Mouse (Mus musculus) C2C12 (cell line): Measurements from ENCODE around the gene Gm867. TPM values are rescaled to one million over a fixed set of nuclear protein-coding genes. Genes with fewer than 3 reads are reported as not detected.

Experiments used
- H3K27me3 ChIP-seq: one replicate; pipeline ENCODE4 v1.6.1; 2011; ENCODE audit not compliant: control insufficient read depth, insufficient read depth, insufficient read length
- H3K36me3 ChIP-seq: one replicate; pipeline ENCODE4 v1.6.1; 2011; ENCODE audit not compliant: control insufficient read depth, insufficient read depth
- H3K4me3 ChIP-seq: one replicate; pipeline ENCODE4 v1.5.1; 2011; ENCODE audit warnings: mild to moderate bottlenecking, control low read depth; ENCODE audit not compliant: poor library complexity, insufficient read depth, severe bottlenecking
- H3K79me2 ChIP-seq: one replicate; pipeline ENCODE4 v1.6.1; 2011; ENCODE audit not compliant: control insufficient read depth, insufficient read depth
- H3K79me3 ChIP-seq: one replicate; pipeline ENCODE4 v1.6.1; 2011; ENCODE audit warnings: low read depth, control low read depth
- H3ac ChIP-seq: one replicate; pipeline ENCODE3; 2011; ENCODE audit warnings: low read depth; ENCODE audit not compliant: control insufficient read depth, insufficient read length
- CEBPB ChIP-seq: IDR thresholded peaks from one replicate; pipeline ENCODE4 v1.6.1; 2011; ENCODE audit warnings: low read depth, mild to moderate bottlenecking, control low read depth, moderate library complexity
- CTCF ChIP-seq: IDR thresholded peaks from one replicate; pipeline ENCODE4 v1.5.1; 2011; ENCODE audit not compliant: control insufficient read depth, insufficient read depth, insufficient read length
- FOSL1 ChIP-seq: IDR thresholded peaks from one replicate; pipeline ENCODE4 v1.8.0; 2011; ENCODE audit warnings: mild to moderate bottlenecking, low read length; ENCODE audit not compliant: poor library complexity, insufficient read depth, severe bottlenecking
- MAX ChIP-seq: IDR thresholded peaks from one replicate; pipeline ENCODE4 v1.6.1; 2011; ENCODE audit warnings: mild to moderate bottlenecking, control low read depth
- MYOD1 ChIP-seq: IDR thresholded peaks from one replicate; pipeline ENCODE4 v1.6.1; 2011; ENCODE audit warnings: low read depth; ENCODE audit not compliant: control insufficient read depth, insufficient read length
- MYOG ChIP-seq: IDR thresholded peaks from one replicate; pipeline ENCODE4 v1.6.1; 2011; ENCODE audit not compliant: control insufficient read depth, insufficient read length; ENCODE audit errors: extremely low read depth
- USF1 ChIP-seq: IDR thresholded peaks from one replicate; pipeline ENCODE4 v1.6.1; 2011; ENCODE audit warnings: low read depth, mild to moderate bottlenecking, control low read depth, moderate library complexity
- long read RNA-seq, 2 experiments: library from polyadenylated mRNA; unstranded; transcript quantifications; one replicate each; pipeline ENCODE4 v2.0.0; 2019 to 2020
- polyA plus RNA-seq: library from polyadenylated mRNA; unstranded; fragments of >200 nt; fragmentation: generic; extraction: Trizol; gene quantifications from one replicate; pipeline ENCODE4 v1.2.1, GENCODE M21; 2012; ENCODE audit warnings: missing spikeins

The Gm867 gene
- polyA plus RNA-seq, result 0.35 TPM
- long read RNA-seq, experiment 1, partial matches to known transcripts, result 1 of 1 reads
- long read RNA-seq, experiment 1, other reads (novel, unspliced or antisense), result 0 of 1 reads
- long read RNA-seq, experiment 2, result 0 reads

DNA sequence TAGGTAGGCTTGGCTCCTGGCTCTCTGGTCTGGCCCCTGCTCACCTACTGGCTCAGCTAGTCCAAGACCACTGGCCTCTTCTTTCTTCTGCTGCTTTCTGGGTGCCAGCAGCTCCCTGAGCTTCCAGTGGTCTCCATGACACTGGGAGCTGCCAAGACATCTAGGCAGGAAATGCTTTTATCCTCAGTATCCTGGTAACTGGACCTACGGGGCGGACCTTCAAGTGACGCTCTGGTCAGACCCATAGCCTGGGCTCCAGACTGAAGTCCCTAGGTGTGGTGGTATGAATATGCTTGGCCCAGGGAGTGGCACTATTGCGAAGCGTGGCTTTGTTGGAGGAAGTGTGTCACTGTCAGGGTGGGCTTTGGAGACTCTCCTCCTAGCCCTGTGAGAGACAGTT is at the start of gene Gm867:
Gm867 (minus strand) TSS at position 153 of the 400 bp plus-strand sequence.
- TF ChIP-seq CTCF, result no peak
- no peak for TF ChIP-seq MYOG
- no peak for TF ChIP-seq USF1
- no peak for TF ChIP-seq MAX
- TF ChIP-seq CEBPB, result no peak
- TF ChIP-seq MYOD1, result no peak
- no peak for TF ChIP-seq FOSL1

DNA sequence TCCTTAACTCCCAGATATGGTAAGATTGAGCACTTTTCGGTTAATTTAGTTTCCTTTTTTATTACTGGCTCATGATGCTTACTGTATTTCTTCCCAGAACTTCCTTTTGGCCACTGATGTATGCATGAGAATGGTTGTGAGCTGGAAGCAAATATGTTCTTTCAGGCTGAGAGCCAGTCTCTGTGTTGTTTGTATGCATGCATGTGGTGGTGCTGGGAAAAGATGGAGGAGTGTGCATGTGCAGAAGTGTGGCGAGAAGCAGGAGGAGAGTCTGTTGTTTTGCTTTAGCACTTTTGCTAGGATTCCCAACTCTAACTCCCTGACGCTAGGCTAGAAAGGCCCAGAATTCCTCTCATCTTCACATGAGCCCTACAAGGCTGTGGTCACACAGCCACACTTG is 39.0 kb upstream of the Gm867 start:
- Histone ChIP-seq H3K79me3 (no peaks in the 10 kb centered on the region), H3ac (no peak overlapping the region), H3K27me3 (peaks cover 15% of the 10 kb centered on the region), H3K36me3 (no peaks in the 10 kb centered on the region), H3K79me2 (no peaks in the 10 kb centered on the region), H3K4me3 (no peak overlapping the region)
- TF ChIP-seq CTCF (no peak), FOSL1 (no peak), MYOD1 (no peak), USF1 (no peak), MAX (no peak), CEBPB (no peak), MYOG (no peak)

More for the DNA sequence above, at the start of gene Gm867:
- no peak within 1 kb of the TSS for H3K4me3 ChIP-seq
- H3K79me2 ChIP-seq, result no peaks in the 10 kb centered on the region
- H3ac ChIP-seq, result no peak within 1 kb of the TSS
- no peaks in the 10 kb centered on the region for H3K79me3 ChIP-seq
- no peaks in the 10 kb centered on the region for H3K36me3 ChIP-seq
- H3K27me3 ChIP-seq, result no peaks in the 10 kb centered on the region

DNA sequence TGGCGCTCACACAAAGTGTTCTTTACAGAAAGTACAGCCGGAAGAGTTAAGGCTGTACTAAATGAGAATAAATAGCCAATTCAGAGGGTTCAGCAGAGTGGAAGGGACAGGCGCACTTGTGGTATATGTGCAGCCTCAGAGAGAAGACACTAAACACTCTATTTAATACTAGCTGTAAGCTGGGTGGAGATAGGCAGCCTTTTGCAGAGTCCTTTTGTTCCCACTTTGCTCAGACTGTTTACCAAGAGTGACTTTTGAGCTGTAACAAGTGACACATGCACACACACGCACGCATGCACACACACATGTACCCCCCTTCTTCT is 38.3 kb upstream of the Gm867 start:
- H3ac ChIP-seq, result no peak overlapping the region
- no peaks in the 10 kb centered on the region for H3K79me2 ChIP-seq
- TF ChIP-seq FOSL1 (no peak), CEBPB (no peak), USF1 (no peak), MYOG (no peak), MYOD1 (no peak), CTCF (no peak), MAX (no peak)
- peaks cover 15% of the 10 kb centered on the region for H3K27me3 ChIP-seq
- H3K36me3 ChIP-seq, result no peaks in the 10 kb centered on the region
- H3K79me3 ChIP-seq, result no peaks in the 10 kb centered on the region
- H3K4me3 ChIP-seq, result no peak overlapping the region

DNA sequence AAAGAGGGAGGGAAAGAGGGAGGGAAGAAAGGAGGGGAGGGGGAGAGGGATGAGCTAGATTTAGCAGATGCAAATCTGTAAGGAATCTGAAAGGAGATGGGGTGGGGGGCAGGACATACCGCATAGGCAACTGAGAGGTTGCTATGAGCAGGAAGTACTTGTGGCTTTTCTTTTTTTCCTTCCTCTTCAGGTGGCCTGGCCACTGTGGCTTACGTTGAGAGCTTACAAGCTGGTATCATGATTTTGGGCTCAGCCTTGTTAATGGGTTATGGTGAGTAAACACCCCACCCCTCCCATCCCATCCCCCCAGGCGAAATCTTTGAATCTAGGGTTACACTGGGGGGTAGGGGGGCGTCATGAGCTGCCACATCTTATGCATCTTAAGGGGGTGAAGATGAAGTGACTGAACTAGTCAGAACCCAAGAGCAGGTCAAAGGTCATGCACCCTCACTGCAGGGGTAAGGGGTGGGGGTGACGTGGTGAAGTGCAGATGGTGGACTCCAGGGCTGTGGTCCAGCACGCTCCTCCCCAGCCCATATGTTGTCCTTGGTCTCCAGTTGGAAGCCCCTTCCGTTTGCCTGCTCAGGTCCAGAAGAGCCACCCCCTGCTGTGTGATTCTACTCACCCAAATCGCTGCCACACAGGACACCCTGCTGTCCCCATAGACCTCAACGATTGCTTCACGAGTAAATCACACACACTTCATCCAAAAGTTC is 37.8 kb upstream of the Gm867 start:
- Histone ChIP-seq H3K27me3 (peaks cover 12% of the 10 kb centered on the region), H3ac (no peak overlapping the region), H3K79me3 (no peaks in the 10 kb centered on the region), H3K4me3 (no peak overlapping the region), H3K36me3 (no peaks in the 10 kb centered on the region), H3K79me2 (no peaks in the 10 kb centered on the region)
- TF ChIP-seq CEBPB (no peak), MAX (no peak), FOSL1 (no peak), MYOD1 (no peak), MYOG (no peak), USF1 (no peak), CTCF (no peak)

DNA sequence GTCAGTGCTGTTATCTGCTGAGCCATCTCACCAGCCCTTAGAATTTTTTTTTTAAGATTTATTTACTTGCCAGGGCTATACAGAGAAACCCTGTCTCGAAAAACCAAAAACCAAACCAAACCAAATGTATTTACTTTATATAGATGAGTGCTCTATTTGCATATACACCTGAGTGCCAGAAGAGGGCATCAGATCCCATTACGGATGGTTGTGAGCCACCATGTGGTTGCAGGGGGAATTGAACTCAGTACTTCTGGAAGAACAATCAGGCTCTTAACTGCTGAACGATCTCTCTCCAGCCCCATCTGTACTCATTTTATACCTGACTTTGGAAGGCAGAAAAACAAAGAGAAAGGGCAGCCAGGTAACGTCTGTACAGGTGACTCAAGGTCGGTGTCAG is 34.7 kb upstream of the Gm867 start:
- Histone ChIP-seq H3K79me2 (no peaks in the 10 kb centered on the region), H3ac (no peak overlapping the region), H3K79me3 (no peaks in the 10 kb centered on the region), H3K4me3 (no peak overlapping the region), H3K36me3 (no peaks in the 10 kb centered on the region), H3K27me3 (peaks cover 11% of the 10 kb centered on the region)
- TF ChIP-seq CTCF, result peak; percentile 37
- TF ChIP-seq MAX, result no peak

DNA sequence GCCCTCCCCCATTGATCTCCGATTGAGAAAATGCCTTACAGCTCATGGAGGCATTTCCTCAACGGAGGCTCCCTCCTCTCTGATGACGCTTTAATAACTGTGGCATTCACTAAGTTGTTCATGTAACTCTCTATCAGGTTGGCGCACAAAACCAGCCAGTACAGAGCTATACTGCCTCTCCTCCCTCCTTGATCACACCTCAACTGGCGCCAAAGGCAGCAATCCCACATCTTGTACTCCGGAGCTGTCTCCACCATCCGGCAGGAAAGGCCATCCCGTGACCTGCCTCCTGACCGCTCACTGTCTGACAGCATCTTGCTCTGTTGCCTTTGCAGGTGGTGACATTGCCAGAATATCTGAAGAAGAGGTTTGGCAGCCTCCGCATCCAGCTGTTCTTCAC is 33.4 kb upstream of the Gm867 start:
- Histone ChIP-seq H3K27me3 (peaks cover 6% of the 10 kb centered on the region), H3K4me3 (no peak overlapping the region), H3K36me3 (no peaks in the 10 kb centered on the region), H3K79me2 (no peaks in the 10 kb centered on the region), H3K79me3 (no peaks in the 10 kb centered on the region), H3ac (no peak overlapping the region)
- TF ChIP-seq MYOD1, result no peak
- TF ChIP-seq USF1, result no peak
- no peak for TF ChIP-seq CEBPB
- TF ChIP-seq MAX, result no peak
- TF ChIP-seq CTCF, result no peak
- no peak for TF ChIP-seq FOSL1
- no peak for TF ChIP-seq MYOG
